Mouse (Mus musculus) G1E (cell line): ENCODE results near the gene Gm49353. TPM values are rescaled to one million over a fixed set of nuclear protein-coding genes. Genes with fewer than 3 reads are reported as not detected.

Experiments
- ATAC-seq: 2 replicates; pipeline ENCODE4 v1.8.0; 2016; ENCODE audit warnings: mild to moderate bottlenecking; ENCODE audit not compliant: insufficient number of reproducible peaks, poor library complexity, low FRiP score, severe bottlenecking; ENCODE audit errors: extremely low read depth
- DNase-seq: peaks from one replicate; pipeline ENCODE4 v3.0.0; 2012; ENCODE audit warnings: low spot score
- H3K27me3 ChIP-seq: 2 replicates; pipeline ENCODE4 v1.6.1; 2012; ENCODE audit warnings: mild to moderate bottlenecking, low read length, inconsistent platforms; ENCODE audit not compliant: insufficient read depth
- H3K36me3 ChIP-seq: replicated peaks from 2 replicates; pipeline ENCODE3; 2012; ENCODE audit warnings: mild to moderate bottlenecking, inconsistent platforms
- H3K4me1 ChIP-seq: 2 replicates; pipeline ENCODE4 v1.6.1; 2012; ENCODE audit warnings: low read depth, low read length, inconsistent platforms, mixed read lengths; ENCODE audit not compliant: insufficient read depth
- H3K4me3 ChIP-seq: 2 replicates; pipeline ENCODE4 v1.5.1; 2012; ENCODE audit warnings: low read depth, mild to moderate bottlenecking, inconsistent platforms, low read length, moderate library complexity, mixed read lengths
- H3K9me3 ChIP-seq: replicated peaks from 2 replicates; pipeline ENCODE4 v1.6.1; 2012; ENCODE audit warnings: inconsistent platforms
- GATA1 ChIP-seq: IDR thresholded peaks from 2 replicates; pipeline ENCODE4 v1.6.1; 2012; ENCODE audit warnings: borderline replicate concordance, low read length, inconsistent platforms, mixed read lengths
- GATA2 ChIP-seq: IDR thresholded peaks from 2 replicates; pipeline ENCODE4 v1.6.1; 2012; ENCODE audit warnings: low read depth, low read length, inconsistent platforms, borderline replicate concordance
- TAL1 ChIP-seq: conservative IDR thresholded peaks from 2 replicates; pipeline ENCODE4 v1.6.1; 2012; ENCODE audit warnings: low read depth, low read length, inconsistent platforms, mixed read lengths
- polyA plus RNA-seq: library from polyadenylated mRNA; stranded (reverse); fragments of >175 nt; gene quantifications from 2 replicates; pipeline ENCODE4 v1.2.3, GENCODE M21; 2012
- total RNA-seq, 2 experiments: library from RNA; stranded (forward) in 1 of 2; stranded (reverse) in 1 of 2; fragments of 200-1000 nt in 1 of 2; fragments of >200 nt in 1 of 2; fragmentation: Nextera tagmentation in 1 of 2; gene quantifications; 2 replicates each; pipeline ENCODE4 v1.2.3; 2014 to 2017

Gene Gm49353
- total and polyA plus RNA-seq, 3 experiments = not detected

DNA sequence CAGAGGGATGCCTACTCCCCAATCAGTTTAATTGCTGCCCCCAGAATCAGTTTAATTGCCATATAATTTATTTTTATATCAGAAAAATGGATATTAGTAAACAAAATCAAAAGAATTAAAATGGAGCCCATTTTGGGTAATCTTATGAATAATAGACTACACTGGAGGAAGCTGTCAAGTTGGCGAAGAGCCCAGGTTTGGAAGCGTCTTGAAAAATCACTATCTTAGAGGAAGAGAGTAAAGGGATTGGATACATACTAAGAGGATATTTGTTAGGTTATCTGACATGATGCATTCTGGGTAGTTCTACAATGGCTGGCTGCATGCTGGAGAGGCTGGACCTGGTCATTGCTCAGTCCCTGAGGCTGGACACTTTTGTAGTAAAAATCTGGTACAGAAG, 32.5 kb downstream of the Gm49353 start:
- Histone ChIP-seq H3K9me3 (no peaks in the 10 kb centered on the region), H3K36me3 (no peaks in the 10 kb centered on the region), H3K4me1 (no peaks in the 10 kb centered on the region), H3K27me3 (no peaks in the 10 kb centered on the region), H3K4me3 (no peak overlapping the region)
- DNase-seq (no peak), ATAC-seq (no peak)
- TF ChIP-seq TAL1 (no peak), GATA2 (no peak), GATA1 (no peak)

Other genes starting within 250 kb of the Gm49353 start
- gene 2310057J18Rik, start 212.7 kb upstream of the Gm49353 start, total RNA-seq (2014; fragmentation: Nextera tagmentation) = not detected in 2 replicates
- 0.11 and 0.17 TPM in 2 replicates for gene 2310057J18Rik, start 212.7 kb upstream of the Gm49353 start, total RNA-seq (2017)
- gene 2310057J18Rik, start 212.7 kb upstream of the Gm49353 start, polyA plus RNA-seq = not detected in 2 replicates
- gene Soga3, start 55.1 kb upstream of the Gm49353 start, total RNA-seq (2014; fragmentation: Nextera tagmentation) = 2.0 TPM in 2 replicates
- gene Soga3, start 55.1 kb upstream of the Gm49353 start, total RNA-seq (2017) = 1.3 and 2.2 TPM in 2 replicates
- 11.7 and 17.6 TPM in 2 replicates for gene Soga3, start 55.1 kb upstream of the Gm49353 start, polyA plus RNA-seq
- 0.58 and 0.68 TPM in 2 replicates for gene 9330159F19Rik, start 12.7 kb downstream of the Gm49353 start, total RNA-seq (2014; fragmentation: Nextera tagmentation)
- 0.11 and 0.29 TPM in 2 replicates for gene 9330159F19Rik, start 12.7 kb downstream of the Gm49353 start, total RNA-seq (2017)
- gene 9330159F19Rik, start 12.7 kb downstream of the Gm49353 start, polyA plus RNA-seq = 0.10 TPM in 1 of 2 replicates, not detected in the other
- gene Echdc1, start 114.2 kb downstream of the Gm49353 start, total RNA-seq (2014; fragmentation: Nextera tagmentation) = 39.5 and 41.3 TPM in 2 replicates
- 68.0 and 73.6 TPM in 2 replicates for gene Echdc1, start 114.2 kb downstream of the Gm49353 start, total RNA-seq (2017)
- 2.5 and 3.7 TPM in 2 replicates for gene Echdc1, start 114.2 kb downstream of the Gm49353 start, polyA plus RNA-seq
- gene Rnf146, start 163.5 kb downstream of the Gm49353 start, total RNA-seq (2014; fragmentation: Nextera tagmentation) = 52.1 and 61.7 TPM in 2 replicates
- gene Rnf146, start 163.5 kb downstream of the Gm49353 start, total RNA-seq (2017) = 55.2 and 63.8 TPM in 2 replicates
- gene Rnf146, start 163.5 kb downstream of the Gm49353 start, polyA plus RNA-seq = 6.8 and 7.0 TPM in 2 replicates